Mouse (Mus musculus): Measurements from ENCODE around the gene Defb45. TPM values are rescaled to one million over a fixed set of nuclear protein-coding genes. Genes with fewer than 3 reads are reported as not detected.
A peak's percentile ranks its signal among the peaks of the same experiment; 100 is the strongest.

Defb45 gene
- total RNA-seq, 2 experiments from 2014 or later = not detected

DNA sequence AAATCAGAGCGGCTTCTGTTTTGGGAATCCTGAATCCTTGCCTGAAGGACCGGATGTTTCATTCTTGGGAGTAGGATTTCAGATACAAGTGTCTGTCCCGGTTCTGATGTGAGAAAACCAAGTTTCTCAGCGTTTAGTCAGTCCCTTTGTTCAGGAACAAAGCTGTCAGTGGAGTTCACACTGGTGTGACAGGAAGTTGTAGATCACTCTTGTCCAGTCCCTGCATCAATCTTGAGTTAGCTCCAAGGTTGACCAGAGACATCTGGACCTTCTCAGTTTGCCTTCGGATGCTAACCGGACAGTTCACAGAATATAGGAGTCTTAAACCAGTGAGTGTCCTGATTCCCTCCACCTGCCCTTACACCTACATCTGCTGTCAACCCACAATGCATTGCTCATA is 8.5 kb upstream of the Defb45 start:
- DNase-seq = no peak

DNA sequence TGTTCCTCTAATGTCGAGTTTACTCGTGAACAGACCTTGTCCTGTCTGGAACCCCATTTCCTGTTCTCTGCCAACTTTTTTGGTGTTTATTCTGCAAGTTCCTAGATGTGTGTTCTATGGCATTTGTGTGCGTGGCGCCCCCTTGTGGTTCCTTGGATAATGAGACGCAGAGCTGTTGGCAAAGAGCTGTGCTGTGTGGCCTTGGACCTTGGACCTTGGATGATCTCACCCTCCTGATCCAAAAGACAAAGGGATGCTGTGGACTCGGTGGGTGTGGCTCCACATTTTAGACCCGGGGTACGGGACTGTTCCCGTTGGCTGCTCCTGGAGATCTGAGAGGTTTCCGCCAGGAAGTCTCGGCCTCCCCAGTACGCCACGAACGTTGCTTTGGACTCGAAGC is 4.9 kb upstream of the Defb45 start, which contains the start of gene Defb36:
Gene Defb36, plus strand, starts transcription at position 271 of the 400 bp plus-strand sequence.
- peak in 1 of 2 experiments; percentile 60 for DNase-seq

DNA sequence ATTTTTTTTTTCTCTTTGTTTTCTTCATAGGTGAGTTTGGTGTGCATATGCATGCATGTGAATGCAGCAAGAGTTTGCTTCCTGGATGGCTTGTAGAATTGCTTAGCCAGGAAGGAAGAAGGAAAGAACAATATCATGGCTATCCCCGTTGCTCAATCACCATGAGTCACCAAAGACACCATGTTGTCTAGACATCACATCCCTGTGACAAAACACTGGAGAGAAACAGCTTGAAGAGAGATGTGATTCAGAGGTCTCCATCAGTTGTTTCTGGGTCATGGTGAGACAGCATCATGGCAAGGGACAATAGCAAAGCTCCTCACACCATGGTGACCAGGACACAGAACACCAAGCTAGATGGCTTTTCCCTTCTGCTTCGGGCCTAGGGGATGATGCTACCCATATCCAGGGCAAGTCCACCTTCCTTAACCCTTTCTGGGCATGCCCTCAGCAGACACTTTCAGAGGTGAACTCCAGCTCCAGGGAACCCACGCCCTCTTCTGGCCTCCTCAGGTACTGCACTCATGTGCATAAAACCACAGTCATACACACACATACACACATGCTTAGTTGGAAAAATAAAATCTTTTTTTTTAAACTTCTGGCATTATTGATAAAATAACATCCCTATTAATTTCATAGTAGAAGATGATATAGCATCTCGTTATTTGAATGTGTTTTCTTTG is 2.2 kb upstream of the Defb45 start:
- DNase-seq = no peak

DNA sequence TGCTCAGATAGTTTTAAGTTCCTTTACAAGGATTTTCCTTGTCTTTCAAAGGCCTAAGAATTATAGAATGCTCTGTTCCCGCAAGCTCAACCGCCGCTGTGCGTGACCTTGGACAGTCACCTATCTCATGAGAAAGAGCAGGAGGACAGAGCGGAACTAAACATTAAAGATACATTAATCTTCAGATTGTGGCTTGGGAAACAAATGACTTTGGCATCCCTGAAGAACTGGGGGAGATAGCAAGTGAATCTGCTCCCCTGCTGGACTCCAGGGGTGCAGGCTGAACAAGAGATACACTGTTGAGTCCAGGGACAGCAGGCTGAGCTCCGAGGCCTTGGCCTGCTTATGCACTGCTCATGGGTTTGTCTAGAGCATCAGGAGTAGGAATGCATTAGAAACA is 877 bp upstream of the Defb45 start:
- no peak for DNase-seq

DNA sequence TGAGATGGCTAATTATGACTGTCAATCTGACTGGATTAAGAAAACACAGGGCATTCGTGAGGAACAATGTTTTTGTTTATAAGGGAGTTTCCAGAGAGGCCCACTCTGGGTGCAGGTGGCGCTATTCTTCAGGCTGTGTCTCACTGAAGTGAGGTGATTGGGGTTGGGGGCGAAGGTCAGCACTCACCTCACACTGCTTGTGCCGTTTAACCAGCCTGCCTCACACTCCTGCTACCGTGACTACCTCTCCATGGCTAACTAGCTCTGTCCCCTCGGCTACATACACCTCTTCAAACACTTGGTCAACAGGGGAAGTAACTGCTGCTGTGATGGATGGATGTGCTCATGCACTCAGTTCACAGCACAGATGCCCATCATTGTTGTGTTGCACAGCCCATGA is 10.2 kb downstream of the Defb45 start:
- DNase-seq = no peak

DNA sequence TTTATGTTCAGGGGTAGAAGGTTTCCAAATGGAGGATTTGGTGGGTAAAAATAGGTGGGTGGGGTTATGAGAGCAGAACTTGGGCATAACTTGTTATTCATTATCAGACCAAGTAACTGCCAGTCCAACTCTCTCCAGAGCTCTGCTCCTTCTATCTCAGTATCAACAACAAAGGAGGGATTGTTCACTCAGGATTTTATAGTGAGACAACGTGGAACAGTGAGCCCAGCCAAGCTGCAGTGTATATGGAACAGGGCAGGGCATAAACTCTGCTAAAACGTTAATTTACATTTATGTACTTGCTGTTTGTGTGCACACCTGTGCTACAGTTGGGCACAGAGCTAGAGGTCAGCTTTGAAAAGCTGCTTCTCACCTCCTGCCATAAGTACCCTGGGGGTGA is 10.7 kb downstream of the Defb45 start:
- DNase-seq = no peak

DNA sequence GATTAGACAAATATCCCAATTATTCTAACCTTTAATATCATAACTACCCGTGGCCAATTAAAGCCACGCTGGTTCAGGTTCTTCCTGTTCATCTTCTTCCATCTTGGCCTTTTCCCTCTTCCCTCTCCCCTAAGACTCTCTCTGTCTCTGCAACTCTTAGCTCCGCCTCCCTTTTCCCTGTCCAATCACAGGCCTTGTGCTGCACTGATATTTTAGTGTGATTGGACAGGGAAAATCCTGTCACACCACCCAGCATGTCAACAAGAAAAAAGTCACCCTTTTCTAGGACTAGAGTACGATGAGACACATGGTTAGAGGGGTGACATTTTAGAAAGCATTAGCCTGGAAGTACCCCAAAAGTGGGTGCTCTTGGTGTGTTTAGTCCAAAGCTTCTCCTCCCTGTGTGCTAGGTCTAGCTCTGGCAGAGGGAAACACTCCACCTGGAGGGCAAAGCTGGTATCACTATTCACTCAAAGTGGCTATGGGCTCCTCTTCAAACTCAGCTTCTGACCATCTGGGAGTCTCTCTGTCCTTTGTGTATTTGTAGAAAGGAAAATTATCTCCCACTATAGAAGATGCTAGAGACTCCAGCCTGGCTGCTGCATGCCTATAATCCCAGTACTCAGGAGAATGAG is 12.2 kb downstream of the Defb45 start:
- peak in 1 of 2 experiments; percentile 22 for DNase-seq

DNA sequence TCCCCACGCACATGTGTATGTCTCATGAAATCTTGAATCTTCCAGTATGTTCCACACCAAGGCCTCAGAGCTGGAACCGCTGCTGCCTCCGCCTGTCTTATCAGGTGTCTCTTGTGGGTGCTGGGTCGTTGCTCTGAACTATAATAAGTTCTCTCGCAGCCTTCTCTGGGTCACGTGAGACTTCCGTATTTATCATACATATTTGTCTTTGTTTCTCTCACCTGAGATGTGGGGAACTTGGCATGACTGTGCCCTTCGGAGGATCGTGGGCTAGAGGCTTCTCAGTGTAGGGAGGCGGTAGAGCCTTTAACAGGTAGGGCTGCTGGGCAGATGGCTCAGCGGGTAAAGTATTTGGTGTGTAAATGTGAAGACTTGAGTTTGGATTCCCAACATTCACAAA is 18.6 kb downstream of the Defb45 start:
- no peak for DNase-seq

DNA sequence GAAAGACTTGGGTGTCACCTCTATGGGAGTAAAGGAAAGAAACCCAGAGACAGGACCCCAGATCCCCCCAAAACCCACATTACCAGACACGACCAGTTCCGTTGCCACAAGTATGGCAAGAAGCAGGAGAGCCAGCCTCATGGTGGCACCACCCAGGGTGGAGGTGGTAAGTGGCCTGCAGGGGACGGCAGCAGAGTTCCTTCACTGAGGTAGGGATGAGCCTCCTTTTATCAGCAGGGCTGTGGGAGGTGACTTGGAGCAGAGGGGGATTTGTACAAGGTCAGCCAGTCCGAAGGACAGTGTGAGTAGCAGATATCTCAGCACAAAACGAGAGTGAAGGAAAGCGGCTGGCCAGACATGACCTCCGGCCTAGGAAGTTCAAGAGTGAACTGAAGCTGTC is 19.1 kb downstream of the Defb45 start, which contains the start of gene Defb19:
Gene Defb19, minus strand, starts transcription at position 206 of the 400 bp plus-strand sequence.
- no peak for DNase-seq

DNA sequence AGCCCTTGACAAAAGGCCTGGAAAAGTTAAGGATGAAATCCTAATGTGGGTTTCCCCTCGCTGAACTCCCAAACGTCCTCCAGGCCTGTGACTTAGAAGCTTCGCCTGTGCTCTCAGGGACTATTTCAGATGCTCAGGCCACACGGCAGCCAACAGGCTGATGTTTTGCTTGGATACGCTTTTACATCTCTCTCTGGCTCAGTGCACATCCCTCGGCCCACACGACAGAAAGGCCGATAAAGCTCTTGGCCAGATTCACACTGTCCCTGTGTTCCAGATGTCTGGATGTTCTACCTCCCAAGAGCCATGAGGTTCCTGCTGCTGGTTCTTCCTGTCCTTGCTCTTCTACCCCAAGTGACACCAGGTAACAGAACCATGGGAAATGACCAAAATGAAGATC is 25.7 kb downstream of the Defb45 start:
- DNase-seq = peak; percentile 4 to 21

DNA sequence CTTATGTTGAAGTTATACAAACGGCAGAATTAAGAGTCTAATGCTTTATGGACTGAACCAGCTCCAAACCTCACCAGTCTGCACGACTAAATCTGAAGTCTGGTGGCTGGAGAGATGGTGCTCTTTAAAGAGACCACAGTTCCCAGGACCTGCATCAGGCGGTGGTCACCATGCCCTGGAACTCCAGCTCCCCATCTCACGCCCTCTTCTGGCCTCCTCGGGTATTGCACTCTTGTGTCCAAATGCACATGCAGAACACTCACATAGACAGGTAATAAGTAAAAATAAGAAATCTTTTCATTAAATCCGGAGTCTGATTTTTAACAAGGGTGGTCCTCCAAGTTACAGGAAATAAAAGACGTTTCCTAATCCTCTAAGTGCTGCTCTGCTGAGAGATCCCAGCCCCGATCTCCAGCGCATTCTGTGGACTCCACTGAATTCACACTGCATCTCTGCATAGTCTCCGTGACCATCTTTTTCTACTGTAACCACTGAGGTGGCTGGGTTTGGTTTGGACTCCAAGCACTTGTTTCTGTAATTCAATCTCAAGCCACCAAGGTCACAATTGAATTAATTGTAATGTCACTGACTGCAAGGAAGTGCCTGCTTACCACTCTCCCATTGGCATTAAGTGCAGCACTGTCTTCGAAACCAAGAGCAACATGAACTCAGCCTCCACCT is 26.9 kb downstream of the Defb45 start, which contains the start of gene Defb21:
Gene Defb21, plus strand, starts transcription at position 631 of the 681 bp plus-strand sequence.
- DNase-seq = no peak

DNA sequence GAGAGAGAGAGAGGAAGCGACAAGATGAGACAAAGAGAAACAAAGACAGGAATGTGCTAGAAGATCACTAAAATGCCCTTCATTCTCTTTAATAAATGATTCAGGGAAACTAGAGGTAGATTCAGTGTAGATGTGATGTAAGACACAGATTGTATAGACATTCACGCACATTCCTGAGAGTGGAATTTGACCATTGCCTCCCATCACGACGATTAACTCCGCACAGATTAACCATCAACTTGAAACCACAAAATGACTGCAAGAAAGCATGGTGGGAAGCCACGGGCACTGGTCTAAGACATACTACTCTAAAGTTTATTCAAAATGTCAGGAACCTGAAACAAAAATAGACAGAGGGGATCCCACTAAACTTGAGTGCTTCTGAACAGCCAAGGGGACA is 28.9 kb downstream of the Defb45 start:
- no peak for DNase-seq

DNA sequence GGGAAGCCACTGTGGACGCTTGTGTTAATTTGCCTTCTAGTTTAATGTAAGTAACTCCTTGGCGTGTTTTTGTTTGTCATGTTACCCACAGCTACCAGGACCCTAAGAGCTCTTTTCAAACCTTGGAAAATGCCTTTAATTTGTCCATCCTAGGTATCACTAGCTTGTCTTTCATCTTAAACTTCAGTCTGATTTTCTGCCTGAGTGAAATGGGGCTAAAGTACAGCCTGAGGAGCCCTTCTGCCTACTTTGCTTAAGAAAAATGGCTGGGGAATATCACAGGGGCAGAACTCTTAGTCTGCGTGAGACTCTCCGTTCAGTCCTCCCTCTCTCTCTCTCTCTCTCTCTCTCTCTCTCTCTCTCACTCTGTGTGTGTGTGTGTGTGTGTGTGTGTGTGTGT is 29.3 kb downstream of the Defb45 start:
- DNase-seq = no peak

DNA sequence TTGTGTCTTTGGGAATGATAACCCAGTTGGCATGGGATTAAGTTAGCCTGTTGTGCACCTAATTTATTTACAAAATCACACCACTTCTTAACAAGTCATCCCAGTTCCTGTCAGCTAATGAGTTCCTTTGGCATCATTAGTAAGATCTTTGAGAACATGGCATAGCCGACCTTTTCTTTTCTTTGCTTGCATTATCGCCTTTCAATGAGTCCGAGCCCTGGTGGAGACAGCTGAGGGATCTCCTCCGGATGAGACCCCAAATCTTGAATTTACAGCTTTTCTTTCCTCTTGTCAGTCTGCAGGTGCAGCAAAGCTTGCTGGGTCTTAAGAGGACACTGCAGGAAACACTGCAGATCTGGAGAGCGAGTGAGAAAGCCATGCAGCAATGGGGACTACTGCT is 30.2 kb downstream of the Defb45 start, which contains the start of gene Gm17416:
Gene Gm17416, plus strand, starts transcription at position 301 of the 400 bp plus-strand sequence.
- DNase-seq = no peak

DNA sequence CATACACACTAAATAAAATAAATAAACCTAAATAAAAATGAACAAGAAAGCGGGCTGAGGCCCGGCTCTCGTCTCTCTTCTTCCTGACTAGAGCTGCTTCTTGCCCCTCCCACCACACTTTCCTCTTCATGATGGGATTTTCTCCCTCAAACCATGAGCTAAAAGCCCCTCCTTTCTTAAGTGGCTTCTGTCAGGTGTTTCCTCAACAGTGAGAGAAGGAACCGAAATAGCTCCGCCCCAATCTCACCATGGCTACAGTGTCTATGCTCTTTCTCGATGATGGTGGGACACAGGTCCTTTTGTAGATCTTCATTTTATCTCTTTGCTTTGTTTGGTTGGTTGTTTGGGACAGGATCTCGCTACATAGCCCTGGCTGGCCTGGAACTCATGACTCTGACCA is 42.5 kb downstream of the Defb45 start:
- no peak for DNase-seq

DNA sequence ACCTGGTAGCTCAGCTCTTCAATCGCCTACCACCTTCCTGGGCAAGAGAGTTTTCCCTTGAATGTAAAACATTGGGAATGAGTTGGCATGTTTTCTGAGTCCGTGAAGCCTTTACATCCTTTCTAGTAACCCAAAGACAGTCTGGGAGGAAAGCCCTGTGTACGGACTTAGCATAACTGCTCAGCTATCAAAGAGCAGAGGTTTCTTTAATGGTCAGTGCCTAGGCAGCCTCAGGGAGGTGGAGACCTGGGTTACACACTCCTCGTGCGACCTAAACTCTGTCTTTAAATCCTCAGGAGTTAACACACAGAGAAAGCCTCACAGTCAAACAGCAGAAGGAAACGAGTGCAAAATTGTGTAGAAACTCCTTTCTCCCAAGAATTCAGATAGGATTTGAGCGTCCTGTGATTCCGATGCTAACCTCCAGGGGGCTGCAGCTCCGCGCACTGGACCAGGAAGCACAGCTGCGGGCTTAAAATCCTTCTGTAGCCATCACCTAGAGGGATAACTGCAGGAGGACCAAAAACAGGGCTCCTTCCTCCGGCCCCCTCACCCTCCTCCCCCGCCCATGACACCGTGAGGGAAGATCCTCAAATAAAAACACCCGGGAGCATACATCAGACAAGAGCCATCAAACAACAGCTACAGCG is 45.3 kb downstream of the Defb45 start:
- DNase-seq = peak; percentile 35 to 74

DNA sequence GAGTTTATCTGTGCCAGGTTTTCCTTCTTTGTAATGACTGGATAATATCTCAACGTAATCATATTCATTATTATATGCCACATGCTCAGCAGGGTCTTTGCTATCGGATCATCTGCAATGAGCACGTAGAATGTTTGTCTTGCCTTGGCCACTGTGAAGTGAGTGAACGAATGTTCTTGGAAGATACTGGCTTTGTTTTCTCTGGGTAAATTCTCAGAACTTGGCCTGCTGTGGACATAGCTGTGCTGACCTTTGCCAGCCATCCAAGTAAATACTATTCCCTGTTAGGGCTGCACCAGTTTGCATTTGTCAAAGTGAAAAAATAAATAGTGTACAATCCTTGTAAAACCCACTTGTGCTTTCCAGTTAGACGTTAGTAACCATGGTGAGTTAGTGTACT is 51.1 kb downstream of the Defb45 start:
- no peak for DNase-seq

DNA sequence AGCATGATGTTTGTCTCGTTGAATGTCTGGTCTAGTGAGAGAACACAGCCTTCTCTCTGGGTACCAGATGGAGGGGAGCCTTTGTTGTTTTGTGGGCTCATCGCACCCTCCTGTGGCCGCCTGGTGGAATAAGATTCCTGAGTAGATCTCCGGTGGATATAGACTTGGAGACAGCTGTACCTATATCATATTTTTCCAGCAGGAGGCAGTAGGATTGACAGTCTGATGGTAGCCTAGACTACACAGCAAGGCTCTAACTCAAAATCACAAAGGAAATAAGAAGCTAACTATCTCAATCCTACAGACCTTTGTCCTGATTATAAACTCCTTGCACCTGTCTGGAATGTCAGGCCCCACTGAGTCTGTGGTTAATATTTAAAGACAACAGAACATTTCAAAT is 54.5 kb downstream of the Defb45 start:
- DNase-seq = peak; percentile 3 to 5

DNA sequence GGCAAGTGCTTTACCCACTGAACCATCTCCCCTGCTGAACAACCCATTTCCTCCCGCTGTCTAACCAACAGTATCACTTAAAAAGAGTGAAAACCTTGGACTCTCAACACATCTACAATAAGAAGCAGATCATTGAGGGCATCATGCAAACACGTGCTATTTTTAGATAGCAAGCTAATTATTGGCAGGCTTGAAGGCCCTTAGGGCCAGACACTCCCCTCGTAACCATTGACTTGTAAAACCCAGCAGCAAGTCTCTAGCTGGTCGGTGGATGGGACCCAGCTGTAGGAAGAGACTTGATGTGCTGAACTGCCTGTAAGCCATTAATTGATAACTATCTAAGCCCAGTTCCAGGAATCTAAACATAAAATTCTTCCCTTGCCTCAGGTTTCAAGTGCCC is 55.7 kb downstream of the Defb45 start:
- DNase-seq = peak in 1 of 2 experiments; percentile 3

Measured in heart, adult 18-20 months (tissue).